Mouse (Mus musculus): Measurements from ENCODE around the gene Pih1d2. TPM values are rescaled to one million over a fixed set of nuclear protein-coding genes. Genes with fewer than 3 reads are reported as not detected.

The Pih1d2 gene
- polyA plus RNA-seq, 1 experiment: 0.19 TPM

GRCm38 (mm10) chr9:50658941-50659388 is 41.8 kb downstream of the Pih1d2 start:
- Histone ChIP-seq H3K9me3 (no peaks in the 10 kb centered on the region), H3K4me3 (replicated peaks) (peak overlapping the region; percentile 99), H3K27me3 (replicated peaks) (peaks cover 2% of the 10 kb centered on the region), H3K4me1 (peaks cover 20% of the 10 kb centered on the region), H3K36me3 (replicated peaks; ENCODE audit: low read length) (peaks cover 28% of the 10 kb centered on the region)
- TF ChIP-seq GATA1 (IDR thresholded peaks at IDR 0.05; ENCODE audit: borderline replicate concordance, low read length): no peak
- no peak for TF ChIP-seq FLI1 (IDR thresholded peaks at IDR 0.05; ENCODE audit: low read length)

GRCm38 (mm10) chr9:50659392-50660217 is 42.5 kb downstream of the Pih1d2 start, which contains the start of gene Dlat:
Dlat (minus strand) TSS chr9:50659780.
- Histone ChIP-seq H3K27me3 (replicated peaks) (peaks cover 2% of the 10 kb centered on the region), H3K4me3 (replicated peaks) (peak within 1 kb of the TSS; percentile 99), H3K9me3 (no peaks in the 10 kb centered on the region), H3K4me1 (peaks cover 20% of the 10 kb centered on the region), H3K36me3 (replicated peaks; ENCODE audit: low read length) (peaks cover 23% of the 10 kb centered on the region)
- no peak for TF ChIP-seq FLI1 (IDR thresholded peaks at IDR 0.05; ENCODE audit: low read length)
- no peak for TF ChIP-seq GATA1 (IDR thresholded peaks at IDR 0.05; ENCODE audit: borderline replicate concordance, low read length)

GRCm38 (mm10) chr9:50660431-50660830 is 43.3 kb downstream of the Pih1d2 start:
- Histone ChIP-seq H3K4me1 (peaks cover 20% of the 10 kb centered on the region), H3K9me3 (no peaks in the 10 kb centered on the region), H3K4me3 (replicated peaks) (peak overlapping the region; percentile 99), H3K27me3 (replicated peaks) (peaks cover 5% of the 10 kb centered on the region), H3K36me3 (replicated peaks; ENCODE audit: low read length) (peaks cover 21% of the 10 kb centered on the region)
- TF ChIP-seq GATA1 (IDR thresholded peaks at IDR 0.05; ENCODE audit: borderline replicate concordance, low read length): no peak
- TF ChIP-seq FLI1 (IDR thresholded peaks at IDR 0.05; ENCODE audit: low read length): no peak

GRCm38 (mm10) chr9:50664826-50665225 is 47.7 kb downstream of the Pih1d2 start:
- no peaks in the 10 kb centered on the region for H3K9me3 ChIP-seq
- H3K4me1 ChIP-seq: peaks cover 8% of the 10 kb centered on the region
- H3K27me3 ChIP-seq (replicated peaks): peaks cover 18% of the 10 kb centered on the region
- TF ChIP-seq GATA1 (IDR thresholded peaks at IDR 0.05; ENCODE audit: borderline replicate concordance, low read length) (no peak), FLI1 (IDR thresholded peaks at IDR 0.05; ENCODE audit: low read length) (no peak)
- H3K36me3 ChIP-seq (replicated peaks; ENCODE audit: low read length): no peaks in the 10 kb centered on the region
- H3K4me3 ChIP-seq (replicated peaks): no peak overlapping the region

GRCm38 (mm10) chr9:50666442-50666841 is 49.3 kb downstream of the Pih1d2 start:
- Histone ChIP-seq H3K36me3 (replicated peaks; ENCODE audit: low read length) (no peaks in the 10 kb centered on the region), H3K4me3 (replicated peaks) (no peak overlapping the region), H3K27me3 (replicated peaks) (peaks cover 18% of the 10 kb centered on the region), H3K9me3 (no peaks in the 10 kb centered on the region), H3K4me1 (no peaks in the 10 kb centered on the region)
- TF ChIP-seq GATA1 (IDR thresholded peaks at IDR 0.05; ENCODE audit: borderline replicate concordance, low read length) (no peak), FLI1 (IDR thresholded peaks at IDR 0.05; ENCODE audit: low read length) (no peak)

- Histone ChIP-seq H3K27me3 (replicated peaks) (peaks cover 18% of the 10 kb centered on the region), H3K9me3 (no peaks in the 10 kb centered on the region), H3K36me3 (replicated peaks; ENCODE audit: low read length) (no peaks in the 10 kb centered on the region), H3K4me1 (no peaks in the 10 kb centered on the region), H3K4me3 (replicated peaks) (no peak overlapping the region)
- TF ChIP-seq GATA1 (IDR thresholded peaks at IDR 0.05; ENCODE audit: borderline replicate concordance, low read length) (no peak), FLI1 (IDR thresholded peaks at IDR 0.05; ENCODE audit: low read length) (no peak)
Measured at GRCm38 (mm10) chr9:50667579-50668498, 50.7 kb downstream of the Pih1d2 start.

- peaks cover 11% of the 10 kb centered on the region for H3K27me3 ChIP-seq (replicated peaks)
Measured at GRCm38 (mm10) chr9:50670690-50671089, 53.6 kb downstream of the Pih1d2 start.

More at GRCm38 (mm10) chr9:50670690-50671089, 53.6 kb downstream of the Pih1d2 start:
- H3K9me3 ChIP-seq: no peaks in the 10 kb centered on the region
- H3K4me1 ChIP-seq: no peaks in the 10 kb centered on the region
- H3K4me3 ChIP-seq (replicated peaks): peak overlapping the region; percentile 72
- TF ChIP-seq FLI1 (IDR thresholded peaks at IDR 0.05; ENCODE audit: low read length): no peak
- no peak for TF ChIP-seq GATA1 (IDR thresholded peaks at IDR 0.05; ENCODE audit: borderline replicate concordance, low read length)
- no peaks in the 10 kb centered on the region for H3K36me3 ChIP-seq (replicated peaks; ENCODE audit: low read length)

Other genes with a start within 250 kb of the Pih1d2 start
- gene Plet1, start 122.8 kb upstream of the Pih1d2 start, polyA plus RNA-seq (2012; ENCODE audit: insufficient read depth, low replicate concordance): not detected in 2 replicates
- 15.7 TPM in 1 of 2 replicates, not detected in the other for gene Pts, start 88.6 kb upstream of the Pih1d2 start, polyA plus RNA-seq (2012; ENCODE audit: insufficient read depth, low replicate concordance)
- gene Il18, start 62.5 kb upstream of the Pih1d2 start, polyA plus RNA-seq (2012; ENCODE audit: insufficient read depth, low replicate concordance): 2.0 TPM in 1 of 2 replicates, not detected in the other
- gene Bco2, start 62.1 kb upstream of the Pih1d2 start, polyA plus RNA-seq (2012; ENCODE audit: insufficient read depth, low replicate concordance): 0.09 TPM in 1 of 2 replicates, not detected in the other
- not detected in 2 replicates for gene Tex12, start 56.0 kb upstream of the Pih1d2 start, polyA plus RNA-seq (2012; ENCODE audit: insufficient read depth, low replicate concordance)
- gene Sdhd, start 13.5 kb upstream of the Pih1d2 start, polyA plus RNA-seq (2012; ENCODE audit: insufficient read depth, low replicate concordance): 6.3 and 16.9 TPM in 2 replicates
- 8.5 and 23.8 TPM in 2 replicates for gene Timm8b, start 13.4 kb upstream of the Pih1d2 start, polyA plus RNA-seq (2012; ENCODE audit: insufficient read depth, low replicate concordance)
- gene Nkapd1, start 143 bp downstream of the Pih1d2 start, polyA plus RNA-seq (2012; ENCODE audit: insufficient read depth, low replicate concordance): 2.9 and 3.9 TPM in 2 replicates
- 10.9 and 18.4 TPM in 2 replicates for gene Dlat, start 42.5 kb downstream of the Pih1d2 start, polyA plus RNA-seq (2012; ENCODE audit: insufficient read depth, low replicate concordance)
- gene Dixdc1, start 122.2 kb downstream of the Pih1d2 start, polyA plus RNA-seq (2012; ENCODE audit: insufficient read depth, low replicate concordance): not detected in 2 replicates
- gene 2310030G06Rik, start 129.2 kb downstream of the Pih1d2 start, polyA plus RNA-seq (2012; ENCODE audit: insufficient read depth, low replicate concordance): 1.5 TPM in 1 of 2 replicates, not detected in the other
- not detected in 2 replicates for gene Cryab, start 134.0 kb downstream of the Pih1d2 start, polyA plus RNA-seq (2012; ENCODE audit: insufficient read depth, low replicate concordance)
- not detected in 2 replicates for gene Hspb2, start 135.0 kb downstream of the Pih1d2 start, polyA plus RNA-seq (2012; ENCODE audit: insufficient read depth, low replicate concordance)
- gene Fdxacb1, start 150.9 kb downstream of the Pih1d2 start, polyA plus RNA-seq (2012; ENCODE audit: insufficient read depth, low replicate concordance): 0.38 TPM in 1 of 2 replicates, not detected in the other
- 2.0 and 9.5 TPM in 2 replicates for gene Alg9, start 157.7 kb downstream of the Pih1d2 start, polyA plus RNA-seq (2012; ENCODE audit: insufficient read depth, low replicate concordance)
- 1.3 and 8.7 TPM in 2 replicates for gene 1110032A03Rik, start 158.2 kb downstream of the Pih1d2 start, polyA plus RNA-seq (2012; ENCODE audit: insufficient read depth, low replicate concordance)
- 1.4 and 1.9 TPM in 2 replicates for gene Ppp2r1b, start 228.0 kb downstream of the Pih1d2 start, polyA plus RNA-seq (2012; ENCODE audit: insufficient read depth, low replicate concordance)